Mouse (Mus musculus): ENCODE measurements around the gene Lamb3. TPM values are rescaled to one million over a fixed set of nuclear protein-coding genes. Genes with fewer than 3 reads are reported as not detected.
"Not testable (repeated sequence)": the region's sequence is repeated elsewhere in the genome, so short reads cannot be mapped to it uniquely, and the experiment has no call there.

Gene Lamb3
- polyA plus RNA-seq, 1 experiment from 2014 or later: 8.5 TPM

- Histone ChIP-seq H3K27me3 (replicated peaks; ENCODE audit: control insufficient read depth, insufficient read depth, low read length) (no peaks in the 10 kb centered on the region), H3K9ac (ENCODE audit: low read depth, low read length) (no peak overlapping the region), H3K4me1 (ENCODE audit: control insufficient read depth, insufficient read depth, low read length) (peaks cover 3% of the 10 kb centered on the region; the same call in 1 of the 2 replicates), H3K27ac (replicated peaks; ENCODE audit: low read depth, low read length) (peak overlapping the region; percentile 53; the same call in 1 of the 2 replicates), H3K4me3 (ENCODE audit: low read depth, low read length) (no peak overlapping the region), H3K36me3 (ENCODE audit: control insufficient read depth, insufficient read depth, low read length) (no peaks in the 10 kb centered on the region), H3K9me3 (ENCODE audit: control insufficient read depth, low read length) (no peaks in the 10 kb centered on the region), H3K4me2 (ENCODE audit: low read depth, low read length) (no peak overlapping the region)
- WGBS: 46% methylated on average over 10 of the region's 10 CpGs
- DNase-seq (ENCODE audit: low spot score) (peak; percentile 48), ATAC-seq (ENCODE audit: low read depth) (peak; percentile 33; the same call in 1 of the 2 replicates)
Measured at GRCm38 (mm10) chr1:193243571-193244193, 36.2 kb downstream of the Lamb3 start.

- no peak overlapping the region for H3K4me3 ChIP-seq (ENCODE audit: low read depth, low read length)
- H3K4me1 ChIP-seq (ENCODE audit: control insufficient read depth, insufficient read depth, low read length): peaks cover 3% of the 10 kb centered on the region; the same call in 1 of the 2 replicates
- H3K9ac ChIP-seq (ENCODE audit: low read depth, low read length): no peak overlapping the region
- no peak overlapping the region for H3K27ac ChIP-seq (replicated peaks; ENCODE audit: low read depth, low read length)
- no peak overlapping the region for H3K4me2 ChIP-seq (ENCODE audit: low read depth, low read length)
- no peaks in the 10 kb centered on the region for H3K27me3 ChIP-seq (replicated peaks; ENCODE audit: control insufficient read depth, insufficient read depth, low read length)
- ATAC-seq (ENCODE audit: low read depth): no peak
- DNase-seq (ENCODE audit: low spot score): no peak
- no peaks in the 10 kb centered on the region for H3K36me3 ChIP-seq (ENCODE audit: control insufficient read depth, insufficient read depth, low read length)
- 84% methylated on average over 6 of the region's 6 CpGs for WGBS
- no peaks in the 10 kb centered on the region for H3K9me3 ChIP-seq (ENCODE audit: control insufficient read depth, low read length)
Measured at GRCm38 (mm10) chr1:193244235-193244634, 36.7 kb downstream of the Lamb3 start.

GRCm38 (mm10) chr1:193250026-193250425, 42.5 kb downstream of the Lamb3 start:
- ATAC-seq (ENCODE audit: low read depth) (no peak), DNase-seq (ENCODE audit: low spot score) (no peak)
- Histone ChIP-seq H3K27ac (replicated peaks; ENCODE audit: low read depth, low read length) (no peak overlapping the region), H3K9me3 (ENCODE audit: control insufficient read depth, low read length) (no peaks in the 10 kb centered on the region), H3K4me1 (ENCODE audit: control insufficient read depth, insufficient read depth, low read length) (no peaks in the 10 kb centered on the region), H3K4me3 (ENCODE audit: low read depth, low read length) (no peak overlapping the region), H3K9ac (ENCODE audit: low read depth, low read length) (no peak overlapping the region), H3K27me3 (replicated peaks; ENCODE audit: control insufficient read depth, insufficient read depth, low read length) (no peaks in the 10 kb centered on the region), H3K36me3 (ENCODE audit: control insufficient read depth, insufficient read depth, low read length) (no peaks in the 10 kb centered on the region), H3K4me2 (ENCODE audit: low read depth, low read length) (no peak overlapping the region)
- 82% methylated on average over 2 of the region's 2 CpGs for WGBS

GRCm38 (mm10) chr1:193251386-193251785, 43.9 kb downstream of the Lamb3 start:
- ATAC-seq (ENCODE audit: low read depth): no peak
- no peaks in the 10 kb centered on the region for H3K36me3 ChIP-seq (ENCODE audit: control insufficient read depth, insufficient read depth, low read length)
- H3K27ac ChIP-seq (replicated peaks; ENCODE audit: low read depth, low read length): no peak overlapping the region
- no peak overlapping the region for H3K9ac ChIP-seq (ENCODE audit: low read depth, low read length)
- 76% methylated on average over 7 of the region's 7 CpGs for WGBS
- H3K9me3 ChIP-seq (ENCODE audit: control insufficient read depth, low read length): no peaks in the 10 kb centered on the region
- no peak for DNase-seq (ENCODE audit: low spot score)
- no peak overlapping the region for H3K4me3 ChIP-seq (ENCODE audit: low read depth, low read length)
- no peak overlapping the region for H3K4me2 ChIP-seq (ENCODE audit: low read depth, low read length)
- no peaks in the 10 kb centered on the region for H3K27me3 ChIP-seq (replicated peaks; ENCODE audit: control insufficient read depth, insufficient read depth, low read length)
- H3K4me1 ChIP-seq (ENCODE audit: control insufficient read depth, insufficient read depth, low read length): no peaks in the 10 kb centered on the region

- H3K36me3 ChIP-seq (ENCODE audit: control insufficient read depth, insufficient read depth, low read length): no peaks in the 10 kb centered on the region
- H3K4me3 ChIP-seq (ENCODE audit: low read depth, low read length): no peak overlapping the region
- no peak for ATAC-seq (ENCODE audit: low read depth)
- no peaks in the 10 kb centered on the region for H3K27me3 ChIP-seq (replicated peaks; ENCODE audit: control insufficient read depth, insufficient read depth, low read length)
- 47% methylated on average over 5 of the region's 5 CpGs for WGBS
- no peak for DNase-seq (ENCODE audit: low spot score)
- no peaks in the 10 kb centered on the region for H3K4me1 ChIP-seq (ENCODE audit: control insufficient read depth, insufficient read depth, low read length)
- H3K9me3 ChIP-seq (ENCODE audit: control insufficient read depth, low read length): no peaks in the 10 kb centered on the region
- no peak overlapping the region for H3K9ac ChIP-seq (ENCODE audit: low read depth, low read length)
- no peak overlapping the region for H3K27ac ChIP-seq (replicated peaks; ENCODE audit: low read depth, low read length)
- H3K4me2 ChIP-seq (ENCODE audit: low read depth, low read length): no peak overlapping the region
Measured at GRCm38 (mm10) chr1:193252616-193253015, 45.1 kb downstream of the Lamb3 start.

GRCm38 (mm10) chr1:193253895-193254294, 46.4 kb downstream of the Lamb3 start:
- not testable (repeated sequence) for H3K27me3 ChIP-seq (replicated peaks; ENCODE audit: control insufficient read depth, insufficient read depth, low read length); H3K4me3 ChIP-seq (ENCODE audit: low read depth, low read length); ATAC-seq (ENCODE audit: low read depth); H3K27ac ChIP-seq (replicated peaks; ENCODE audit: low read depth, low read length); H3K4me1 ChIP-seq (ENCODE audit: control insufficient read depth, insufficient read depth, low read length); H3K4me2 ChIP-seq (ENCODE audit: low read depth, low read length); H3K9me3 ChIP-seq (ENCODE audit: control insufficient read depth, low read length); H3K36me3 ChIP-seq (ENCODE audit: control insufficient read depth, insufficient read depth, low read length); DNase-seq (ENCODE audit: low spot score); H3K9ac ChIP-seq (ENCODE audit: low read depth, low read length)
- 56% methylated on average over 3 of the region's 3 CpGs for WGBS

GRCm38 (mm10) chr1:193255032-193255431, 47.5 kb downstream of the Lamb3 start:
- WGBS: 64% methylated on average over 8 of the region's 8 CpGs
- no peak for ATAC-seq (ENCODE audit: low read depth)
- Histone ChIP-seq H3K27ac (replicated peaks; ENCODE audit: low read depth, low read length) (no peak overlapping the region), H3K4me2 (ENCODE audit: low read depth, low read length) (no peak overlapping the region), H3K4me1 (ENCODE audit: control insufficient read depth, insufficient read depth, low read length) (no peaks in the 10 kb centered on the region), H3K9ac (ENCODE audit: low read depth, low read length) (no peak overlapping the region), H3K36me3 (ENCODE audit: control insufficient read depth, insufficient read depth, low read length) (no peaks in the 10 kb centered on the region), H3K9me3 (ENCODE audit: control insufficient read depth, low read length) (no peaks in the 10 kb centered on the region), H3K27me3 (replicated peaks; ENCODE audit: control insufficient read depth, insufficient read depth, low read length) (no peaks in the 10 kb centered on the region), H3K4me3 (ENCODE audit: low read depth, low read length) (no peak overlapping the region)
- no peak for DNase-seq (ENCODE audit: low spot score)

- peak; percentile 66 for DNase-seq (ENCODE audit: low spot score)
- H3K9me3 ChIP-seq (ENCODE audit: control insufficient read depth, low read length): no peaks in the 10 kb centered on the region
- 30% methylated on average over 3 of the region's 3 CpGs for WGBS
- ATAC-seq (ENCODE audit: low read depth): no peak
- H3K36me3 ChIP-seq (ENCODE audit: control insufficient read depth, insufficient read depth, low read length): no peaks in the 10 kb centered on the region
- H3K4me1 ChIP-seq (ENCODE audit: control insufficient read depth, insufficient read depth, low read length): no peaks in the 10 kb centered on the region
- no peak overlapping the region for H3K27ac ChIP-seq (replicated peaks; ENCODE audit: low read depth, low read length)
- H3K27me3 ChIP-seq (replicated peaks; ENCODE audit: control insufficient read depth, insufficient read depth, low read length): no peaks in the 10 kb centered on the region
- no peak overlapping the region for H3K9ac ChIP-seq (ENCODE audit: low read depth, low read length)
- H3K4me2 ChIP-seq (ENCODE audit: low read depth, low read length): no peak overlapping the region
- H3K4me3 ChIP-seq (ENCODE audit: low read depth, low read length): no peak overlapping the region
Measured at GRCm38 (mm10) chr1:193255488-193256288, 48.2 kb downstream of the Lamb3 start.

- Histone ChIP-seq H3K4me3 (ENCODE audit: low read depth, low read length) (no peak overlapping the region), H3K9ac (ENCODE audit: low read depth, low read length) (no peak overlapping the region), H3K27me3 (replicated peaks; ENCODE audit: control insufficient read depth, insufficient read depth, low read length) (no peaks in the 10 kb centered on the region), H3K9me3 (ENCODE audit: control insufficient read depth, low read length) (no peaks in the 10 kb centered on the region), H3K4me1 (ENCODE audit: control insufficient read depth, insufficient read depth, low read length) (no peaks in the 10 kb centered on the region), H3K27ac (replicated peaks; ENCODE audit: low read depth, low read length) (no peak overlapping the region), H3K4me2 (ENCODE audit: low read depth, low read length) (no peak overlapping the region), H3K36me3 (ENCODE audit: control insufficient read depth, insufficient read depth, low read length) (no peaks in the 10 kb centered on the region)
- no peak for ATAC-seq (ENCODE audit: low read depth)
- no peak for DNase-seq (ENCODE audit: low spot score)
Measured at GRCm38 (mm10) chr1:193256289-193256577, 48.7 kb downstream of the Lamb3 start.
